Mouse (Mus musculus): ENCODE data around the gene Smcr8.

DNA sequence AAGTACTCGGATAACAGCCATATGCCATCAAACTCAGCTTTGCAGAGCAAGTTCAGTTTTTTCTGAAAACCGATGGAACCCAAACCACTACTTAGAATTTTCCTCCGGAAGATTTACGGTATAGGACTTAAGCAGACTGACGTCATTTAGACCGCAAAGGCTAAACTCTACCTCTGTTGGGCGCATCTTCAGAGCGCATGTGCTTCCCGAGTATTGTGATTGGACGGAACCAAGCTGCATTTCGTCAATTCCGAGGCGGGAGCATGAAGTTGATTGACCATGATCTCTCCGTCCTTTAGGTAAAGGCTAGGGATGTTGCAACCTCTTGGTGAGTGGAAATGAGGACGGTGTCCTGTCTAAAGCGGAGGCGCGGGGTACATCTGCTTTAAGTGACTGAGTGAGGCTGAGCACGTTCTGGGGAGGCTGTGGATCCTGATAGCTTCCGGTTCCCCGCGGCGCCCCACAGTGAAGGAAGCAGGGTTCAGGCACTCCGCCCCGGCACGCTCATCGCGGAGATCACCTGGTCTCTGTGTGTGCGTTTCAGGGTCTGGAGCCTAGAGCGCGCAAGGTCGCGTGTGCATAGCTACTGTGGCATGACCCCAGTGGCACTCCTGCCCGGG lies 53.2 kb downstream of the Smcr8 start, which contains the start of gene Dhrs7b:
- TF ChIP-seq POLR2A (IDR thresholded peaks at IDR 0.05; ENCODE audit: insufficient read length, low read depth) (peak; percentile 53), REST (IDR thresholded peaks at IDR 0.05; ENCODE audit: insufficient read depth, insufficient read length) (no peak), MYOD1 (IDR thresholded peaks at IDR 0.05; ENCODE audit: control insufficient read depth in 1 of 3, insufficient read length in 2 of 3, low read depth in 2 of 3) (no peak), E2F4 (IDR thresholded peaks at IDR 0.05; ENCODE audit: insufficient read depth) (peak; percentile 71), USF1 (IDR thresholded peaks at IDR 0.05; ENCODE audit: low read depth) (no peak), CEBPB (IDR thresholded peaks at IDR 0.05; ENCODE audit: insufficient read depth, poor library complexity, severe bottlenecking) (peak; percentile 69), MAX (IDR thresholded peaks at IDR 0.05; ENCODE audit: low read depth) (no peak), TCF12 (IDR thresholded peaks at IDR 0.05; ENCODE audit: insufficient read depth, poor library complexity, severe bottlenecking) (no peak), MYOG (IDR thresholded peaks at IDR 0.05; ENCODE audit: control insufficient read depth in 1 of 3, insufficient read depth in 1 of 3, insufficient read length in 2 of 3, low read depth in 2 of 3) (no peak)
